Mouse (Mus musculus) small intestine, adult 2 months (tissue): ENCODE measurements at regions not wholly inside any gene's neighbourhood (a gene's known extent, or its start where the extent isn't known, plus 50 kb on each side); places are given as distances from the start of the nearest gene placed in this dataset.

Source experiments
- H3K27ac ChIP-seq: fragments of 200-500 bp; 2 replicates; pipeline ENCODE4 v1.5.1; 2012; ENCODE audit warnings: low read depth, low read length, control low read depth, inconsistent platforms; ENCODE audit not compliant: insufficient read depth
- H3K27me3 ChIP-seq: fragments of 200-500 bp; 2 replicates; pipeline ENCODE4 v1.6.1; 2012; ENCODE audit warnings: mild to moderate bottlenecking, moderate library complexity, low read length, inconsistent platforms; ENCODE audit not compliant: control insufficient read depth, insufficient read depth
- H3K36me3 ChIP-seq: fragments of 200-500 bp; 2 replicates; pipeline ENCODE4 v1.6.1; 2012; ENCODE audit warnings: mild to moderate bottlenecking, low read length, control low read depth, inconsistent platforms; ENCODE audit not compliant: control insufficient read depth, insufficient read depth
- H3K4me1 ChIP-seq: fragments of 200-500 bp; 2 replicates; pipeline ENCODE4 v1.6.1; 2012; ENCODE audit warnings: low read length, inconsistent platforms, mixed read lengths; ENCODE audit not compliant: control insufficient read depth, insufficient read depth, insufficient read length
- H3K4me3 ChIP-seq: fragments of 200-500 bp; 2 replicates; pipeline ENCODE4 v1.5.1; 2012; ENCODE audit warnings: low read depth, mild to moderate bottlenecking, control low read depth, inconsistent platforms, low read length, moderate library complexity
- CTCF ChIP-seq: fragments of 200-500 bp; IDR thresholded peaks from 2 replicates; pipeline ENCODE4 v1.5.1; 2012; ENCODE audit warnings: low read depth, mild to moderate bottlenecking, control low read depth, inconsistent platforms, low read length, moderate library complexity, mixed read lengths; ENCODE audit not compliant: insufficient replicate concordance, insufficient read length; ENCODE audit errors: extremely low read depth
- POLR2A ChIP-seq: fragments of 200-500 bp; IDR thresholded peaks from 2 replicates; pipeline ENCODE4 v1.6.1; 2012; ENCODE audit warnings: low read depth, mild to moderate bottlenecking, control low read depth, inconsistent platforms, low read length, moderate library complexity
- WGBS: fragments of 180-500 bp; shearing (Covaris S2); methylation state at CpG from one replicate; pipeline ENCODE4 v1.1.7; 2018; 5-methylcytosine and 5-hydroxymethylcytosine counted together

DNA sequence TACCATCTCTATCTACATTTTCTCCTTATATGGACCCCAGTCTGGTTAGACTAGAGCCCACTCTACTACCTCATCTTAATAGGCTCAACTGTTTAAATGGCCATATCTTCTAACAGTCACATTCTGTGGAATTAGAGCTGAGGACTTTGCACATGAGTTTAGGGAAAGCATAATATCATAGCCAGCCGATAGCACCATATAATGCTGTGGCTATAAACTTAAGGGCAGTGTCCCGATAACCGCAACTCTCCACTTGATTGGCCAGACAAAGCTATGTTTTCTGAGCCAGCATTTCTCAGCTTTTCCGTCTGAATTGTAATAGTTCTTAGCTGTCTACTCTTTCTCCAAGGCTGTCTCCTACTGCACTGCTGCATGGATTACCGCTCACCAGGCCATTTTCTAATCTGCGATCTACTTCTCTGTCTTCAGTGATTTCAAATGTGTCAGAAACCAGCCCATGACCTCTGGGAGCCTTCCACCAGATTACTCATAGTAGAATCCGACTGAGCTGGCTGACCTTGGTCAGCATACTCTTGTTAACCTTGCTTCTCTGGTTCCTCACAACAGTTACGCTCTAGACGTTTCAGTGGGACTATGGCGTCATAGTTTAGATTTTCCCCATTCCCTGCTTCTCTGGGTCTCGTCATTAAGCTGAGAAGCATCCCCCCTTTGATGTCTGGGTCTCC is 152.8 kb downstream of the Klf5 start:
- TF ChIP-seq POLR2A (no peak), CTCF (no peak)
- H3K27ac ChIP-seq = peak overlapping the region; percentile 75
- 65% methylated on average over 11 of the region's 11 CpGs for WGBS
- no peaks in the 10 kb centered on the region for H3K27me3 ChIP-seq
- H3K36me3 ChIP-seq = no peaks in the 10 kb centered on the region
- H3K4me1 ChIP-seq = peaks cover 12% of the 10 kb centered on the region; the same call in 1 of the 2 replicates
- H3K4me3 ChIP-seq = no peak overlapping the region

DNA sequence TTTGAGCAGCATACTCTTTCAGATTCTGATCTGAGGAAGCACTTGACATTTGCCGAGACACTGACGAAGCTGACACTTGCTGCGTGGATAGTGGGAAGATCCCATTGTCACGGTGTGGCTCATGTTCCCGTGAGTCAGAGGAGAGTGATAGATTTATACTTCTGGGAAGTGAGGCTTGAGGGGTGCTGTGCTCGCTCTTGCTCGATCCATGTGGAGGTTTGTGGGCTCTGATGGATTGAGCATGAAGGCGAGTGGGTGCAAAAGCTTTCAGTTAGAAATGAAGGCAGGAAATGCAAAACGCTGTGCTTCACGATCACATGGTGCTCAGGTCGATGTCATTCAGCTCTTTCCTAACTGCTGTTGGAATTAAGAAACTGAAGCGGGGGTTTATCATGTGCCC is 155.4 kb downstream of the Klf5 start:
- Histone ChIP-seq H3K27me3 (no peaks in the 10 kb centered on the region), H3K4me3 (no peak overlapping the region), H3K27ac (no peak overlapping the region), H3K36me3 (no peaks in the 10 kb centered on the region), H3K4me1 (peaks cover 12% of the 10 kb centered on the region; the same call in 1 of the 2 replicates)
- TF ChIP-seq CTCF (no peak), POLR2A (no peak)
- 89% methylated on average over 12 of the region's 12 CpGs for WGBS

DNA sequence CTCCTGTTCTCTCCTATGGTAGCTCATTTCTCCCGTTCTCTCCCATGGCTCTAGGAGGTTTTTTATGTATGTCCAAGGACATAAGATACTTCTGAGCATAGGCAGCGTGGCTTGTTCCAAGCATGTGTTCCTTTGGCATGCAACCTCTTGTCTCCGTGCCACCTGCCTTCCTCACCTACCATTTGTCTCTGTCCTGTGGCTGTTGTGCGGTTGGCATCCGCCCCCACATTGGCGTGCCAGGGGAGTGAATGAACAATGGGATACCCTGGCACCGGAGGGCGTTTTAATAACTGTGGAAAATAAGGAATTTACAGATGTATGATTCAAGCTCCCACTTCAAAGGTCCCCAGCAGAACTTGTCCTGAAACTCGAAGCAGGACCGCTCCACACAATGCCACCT is 158.1 kb downstream of the Klf5 start:
- Histone ChIP-seq H3K4me1 (peaks cover 6% of the 10 kb centered on the region; the same call in 1 of the 2 replicates), H3K27ac (no peak overlapping the region), H3K27me3 (no peaks in the 10 kb centered on the region), H3K36me3 (no peaks in the 10 kb centered on the region), H3K4me3 (no peak overlapping the region)
- WGBS = 85% methylated on average over 10 of the region's 10 CpGs
- no peak for TF ChIP-seq POLR2A
- TF ChIP-seq CTCF = no peak

DNA sequence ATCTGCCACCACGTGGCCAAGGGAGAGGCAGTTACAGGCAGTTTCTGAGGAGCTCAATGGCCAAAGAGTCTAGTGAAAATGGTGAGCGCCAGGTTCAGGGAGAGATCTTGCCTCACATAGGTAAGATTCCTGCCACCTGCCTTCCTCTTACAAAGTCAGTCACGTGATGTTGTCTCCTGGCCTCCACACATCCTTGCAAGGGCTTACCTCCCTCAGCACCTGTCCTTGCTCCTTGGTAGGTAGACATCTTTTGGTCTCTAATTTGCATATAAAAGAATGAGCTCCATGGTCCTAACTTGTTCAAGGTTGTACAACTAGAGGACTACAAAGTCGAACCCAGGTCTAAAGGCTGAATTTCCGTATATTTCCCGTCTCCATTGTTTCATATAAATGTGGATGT is 159.1 kb downstream of the Klf5 start:
- Histone ChIP-seq H3K27ac (no peak overlapping the region), H3K27me3 (no peaks in the 10 kb centered on the region), H3K4me1 (peaks cover 2% of the 10 kb centered on the region; the same call in 1 of the 2 replicates), H3K4me3 (no peak overlapping the region), H3K36me3 (no peaks in the 10 kb centered on the region)
- WGBS = 86% methylated on average over 6 of the region's 6 CpGs
- TF ChIP-seq POLR2A (no peak), CTCF (no peak)

DNA sequence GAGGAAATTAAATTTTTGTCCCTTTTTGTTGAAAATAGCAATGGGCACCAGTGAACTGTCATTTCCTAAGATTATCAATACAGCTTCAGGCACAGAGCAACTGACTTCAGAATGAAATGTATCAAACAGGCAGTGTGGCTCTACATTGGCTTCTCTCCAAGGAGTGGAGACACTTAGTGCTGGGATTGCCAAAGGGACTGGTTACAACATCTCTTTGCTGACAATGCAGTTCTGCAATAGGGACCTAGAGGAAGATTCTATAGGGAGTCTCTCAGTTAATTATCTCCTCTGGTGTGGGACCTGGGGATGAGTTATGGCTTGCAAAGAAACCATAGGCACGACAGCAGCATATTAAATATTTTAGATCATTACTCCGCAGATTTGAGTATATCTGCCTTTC is 173.6 kb downstream of the Klf5 start:
- Histone ChIP-seq H3K36me3 (no peaks in the 10 kb centered on the region), H3K27ac (no peak overlapping the region), H3K27me3 (no peaks in the 10 kb centered on the region), H3K4me1 (no peaks in the 10 kb centered on the region; the same call in 1 of the 2 replicates), H3K4me3 (no peak overlapping the region)
- 73% methylated on average over 2 of the region's 2 CpGs for WGBS
- TF ChIP-seq CTCF = no peak
- TF ChIP-seq POLR2A = no peak

DNA sequence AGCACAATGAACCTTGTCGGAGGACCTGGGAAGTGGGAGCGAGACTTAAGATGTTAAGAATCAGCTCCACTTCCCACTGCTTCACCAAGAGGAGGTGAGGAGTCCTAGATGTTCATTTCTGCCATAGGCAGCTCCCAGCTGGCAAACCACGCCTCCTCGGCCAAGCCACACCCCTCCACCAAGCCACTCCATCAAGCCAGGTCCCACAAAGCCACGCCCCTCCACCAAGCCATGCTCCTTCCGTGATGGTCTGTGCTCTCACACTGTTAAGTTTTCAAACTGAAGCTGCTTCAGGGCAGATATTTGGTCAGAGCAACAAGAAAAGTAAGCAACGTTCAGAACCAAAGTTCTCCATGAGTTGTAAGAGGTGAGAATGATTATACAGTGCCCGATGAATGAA is 176.8 kb downstream of the Klf5 start:
- H3K4me3 ChIP-seq = no peak overlapping the region
- H3K27me3 ChIP-seq = no peaks in the 10 kb centered on the region
- TF ChIP-seq CTCF = no peak
- TF ChIP-seq POLR2A = no peak
- H3K27ac ChIP-seq = no peak overlapping the region
- H3K36me3 ChIP-seq = no peaks in the 10 kb centered on the region
- WGBS = 70% methylated on average over 8 of the region's 8 CpGs
- H3K4me1 ChIP-seq = peaks cover 5% of the 10 kb centered on the region; the same call in 1 of the 2 replicates

DNA sequence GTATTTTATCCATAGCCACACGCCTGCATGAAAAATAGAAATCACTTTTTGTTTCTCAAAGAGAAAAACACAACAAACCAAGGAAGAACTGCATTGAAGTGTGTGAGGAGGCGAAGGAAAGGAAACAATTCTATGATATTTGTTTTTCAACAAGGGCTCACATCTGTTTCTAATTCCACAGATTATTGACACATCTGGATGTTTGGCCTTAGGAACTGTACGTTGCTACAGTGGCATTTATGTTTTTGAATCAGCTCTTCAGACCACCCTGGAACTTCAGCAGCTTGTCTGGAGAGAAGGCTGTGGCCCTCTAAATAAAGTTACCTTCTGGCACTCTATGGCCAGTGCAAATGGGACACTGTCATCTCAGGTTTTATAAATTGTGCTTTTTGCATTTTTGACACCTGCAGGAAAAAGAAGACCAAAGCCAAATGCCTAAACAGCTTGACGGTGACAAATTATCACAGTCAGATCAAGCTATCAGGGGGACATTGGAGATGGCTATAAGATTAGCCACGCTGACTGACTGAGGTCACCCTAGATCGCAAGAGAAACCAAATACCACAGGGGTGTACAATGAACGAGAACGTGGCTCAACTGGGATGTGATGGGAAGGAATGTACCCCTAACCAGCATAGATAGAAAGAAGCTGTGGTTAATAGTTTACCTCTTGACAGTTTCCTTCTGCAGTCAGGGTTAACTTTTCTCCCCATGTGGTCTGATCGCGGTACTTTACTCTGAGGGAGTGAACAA is 182.0 kb downstream of the Klf5 start:
- Histone ChIP-seq H3K4me1 (peaks cover 5% of the 10 kb centered on the region; the same call in 1 of the 2 replicates), H3K27ac (no peak overlapping the region), H3K27me3 (no peaks in the 10 kb centered on the region), H3K4me3 (no peak overlapping the region), H3K36me3 (no peaks in the 10 kb centered on the region)
- 76% methylated on average over 10 of the region's 10 CpGs for WGBS
- no peak for TF ChIP-seq CTCF
- no peak for TF ChIP-seq POLR2A
